Mouse (Mus musculus) C2C12 (cell line): ENCODE measurements around the gene Clec12a. TPM values are rescaled to one million over a fixed set of nuclear protein-coding genes. Genes with fewer than 3 reads are reported as not detected.
A peak's percentile ranks its signal among the peaks of the same experiment; 100 is the strongest.

ENCODE experiments used
- H3K27me3 ChIP-seq: one replicate; pipeline ENCODE4 v1.6.1; 2011; ENCODE audit not compliant: control insufficient read depth, insufficient read depth, insufficient read length
- H3K36me3 ChIP-seq: one replicate; pipeline ENCODE4 v1.6.1; 2011; ENCODE audit not compliant: control insufficient read depth, insufficient read depth
- H3K4me3 ChIP-seq: one replicate; pipeline ENCODE4 v1.5.1; 2011; ENCODE audit warnings: mild to moderate bottlenecking, control low read depth; ENCODE audit not compliant: poor library complexity, insufficient read depth, severe bottlenecking
- H3K79me2 ChIP-seq: one replicate; pipeline ENCODE4 v1.6.1; 2011; ENCODE audit not compliant: control insufficient read depth, insufficient read depth
- H3K79me3 ChIP-seq: one replicate; pipeline ENCODE4 v1.6.1; 2011; ENCODE audit warnings: low read depth, control low read depth
- H3ac ChIP-seq: one replicate; pipeline ENCODE3; 2011; ENCODE audit warnings: low read depth; ENCODE audit not compliant: control insufficient read depth, insufficient read length
- CEBPB ChIP-seq: IDR thresholded peaks from one replicate; pipeline ENCODE4 v1.6.1; 2011; ENCODE audit warnings: low read depth, mild to moderate bottlenecking, control low read depth, moderate library complexity
- CTCF ChIP-seq: IDR thresholded peaks from one replicate; pipeline ENCODE4 v1.5.1; 2011; ENCODE audit not compliant: control insufficient read depth, insufficient read depth, insufficient read length
- FOSL1 ChIP-seq: IDR thresholded peaks from one replicate; pipeline ENCODE4 v1.8.0; 2011; ENCODE audit warnings: mild to moderate bottlenecking, low read length; ENCODE audit not compliant: poor library complexity, insufficient read depth, severe bottlenecking
- MAX ChIP-seq: IDR thresholded peaks from one replicate; pipeline ENCODE4 v1.6.1; 2011; ENCODE audit warnings: mild to moderate bottlenecking, control low read depth
- MYOD1 ChIP-seq: IDR thresholded peaks from one replicate; pipeline ENCODE4 v1.6.1; 2011; ENCODE audit warnings: low read depth; ENCODE audit not compliant: control insufficient read depth, insufficient read length
- MYOG ChIP-seq: IDR thresholded peaks from one replicate; pipeline ENCODE4 v1.6.1; 2011; ENCODE audit not compliant: control insufficient read depth, insufficient read length; ENCODE audit errors: extremely low read depth
- USF1 ChIP-seq: IDR thresholded peaks from one replicate; pipeline ENCODE4 v1.6.1; 2011; ENCODE audit warnings: low read depth, mild to moderate bottlenecking, control low read depth, moderate library complexity
- polyA plus RNA-seq: library from polyadenylated mRNA; unstranded; fragments of >200 nt; fragmentation: generic; extraction: Trizol; gene quantifications from one replicate; pipeline ENCODE4 v1.2.1, GENCODE M21; 2012; ENCODE audit warnings: missing spikeins

Clec12a gene
- polyA plus RNA-seq, 1 experiment = not detected

- no peaks in the 10 kb centered on the region for H3K36me3 ChIP-seq
- no peaks in the 10 kb centered on the region for H3K79me3 ChIP-seq
- no peaks in the 10 kb centered on the region for H3K79me2 ChIP-seq
- TF ChIP-seq MYOD1 (no peak), CTCF (no peak), USF1 (no peak), CEBPB (no peak), MYOG (no peak), FOSL1 (no peak), MAX (no peak)
- H3K27me3 ChIP-seq = no peaks in the 10 kb centered on the region
- H3K4me3 ChIP-seq = no peak overlapping the region
- H3ac ChIP-seq = no peak overlapping the region
Observed at GRCm38 (mm10) chr6:129359515-129359914, 17.0 kb downstream of the Clec12a start.

DNA sequence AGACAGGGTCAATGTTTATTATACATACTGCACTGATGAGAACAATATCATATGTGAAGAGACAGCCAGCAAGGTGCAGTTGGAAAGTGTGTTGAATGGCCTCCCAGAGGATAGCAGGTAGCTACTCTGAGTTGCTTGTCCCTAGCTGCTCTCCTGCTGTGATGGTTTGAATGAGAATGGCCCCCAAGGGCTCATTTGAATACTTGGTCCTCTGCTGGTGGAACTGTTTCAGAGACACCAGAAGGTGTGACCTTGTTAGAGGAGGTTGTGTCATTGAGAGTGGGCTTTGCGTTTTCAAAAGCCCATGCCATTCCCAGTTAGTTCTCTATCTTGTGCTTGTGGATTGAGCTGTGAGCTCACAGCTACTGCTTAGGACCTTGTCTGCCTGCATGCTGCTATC lies 21.5 kb downstream of the Clec12a start:
- no peak for TF ChIP-seq MAX
- no peak for TF ChIP-seq CEBPB
- no peak for TF ChIP-seq MYOD1
- TF ChIP-seq FOSL1 = no peak
- TF ChIP-seq CTCF = no peak
- TF ChIP-seq MYOG = no peak
- TF ChIP-seq USF1 = no peak

DNA sequence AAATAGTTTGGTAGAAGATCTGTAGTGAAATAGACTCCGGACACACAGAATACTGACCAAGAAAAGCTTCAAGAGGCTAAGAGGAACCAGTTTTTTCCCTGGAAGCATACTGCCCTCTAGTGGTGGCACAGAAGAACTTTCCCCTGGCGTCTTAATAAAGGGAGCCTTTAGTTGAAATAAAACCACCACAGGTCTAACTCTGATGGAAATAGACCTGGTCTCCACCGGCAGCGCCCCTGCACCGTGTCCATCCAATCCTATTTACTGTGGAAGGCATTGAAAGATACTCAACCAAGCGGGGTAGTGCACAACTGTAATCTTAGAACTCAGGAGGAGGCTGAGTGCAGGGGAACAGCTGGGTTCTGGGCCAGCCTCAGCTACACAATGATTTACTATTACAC lies 23.5 kb downstream of the Clec12a start:
- TF ChIP-seq CEBPB (no peak), MAX (no peak), FOSL1 (no peak), MYOD1 (no peak), USF1 (no peak), MYOG (no peak), CTCF (peak; percentile 19)
- Histone ChIP-seq H3ac (no peak overlapping the region), H3K27me3 (no peaks in the 10 kb centered on the region), H3K36me3 (no peaks in the 10 kb centered on the region), H3K79me2 (no peaks in the 10 kb centered on the region), H3K4me3 (no peak overlapping the region), H3K79me3 (no peaks in the 10 kb centered on the region)

More for the DNA sequence above, 21.5 kb downstream of the Clec12a start:
- Histone ChIP-seq H3K27me3 (no peaks in the 10 kb centered on the region), H3ac (no peak overlapping the region), H3K79me2 (no peaks in the 10 kb centered on the region), H3K4me3 (no peak overlapping the region), H3K79me3 (no peaks in the 10 kb centered on the region), H3K36me3 (no peaks in the 10 kb centered on the region)

- Histone ChIP-seq H3K4me3 (no peak overlapping the region), H3K36me3 (no peaks in the 10 kb centered on the region)
Observed at GRCm38 (mm10) chr6:129369374-129370132, 27.1 kb downstream of the Clec12a start.

DNA sequence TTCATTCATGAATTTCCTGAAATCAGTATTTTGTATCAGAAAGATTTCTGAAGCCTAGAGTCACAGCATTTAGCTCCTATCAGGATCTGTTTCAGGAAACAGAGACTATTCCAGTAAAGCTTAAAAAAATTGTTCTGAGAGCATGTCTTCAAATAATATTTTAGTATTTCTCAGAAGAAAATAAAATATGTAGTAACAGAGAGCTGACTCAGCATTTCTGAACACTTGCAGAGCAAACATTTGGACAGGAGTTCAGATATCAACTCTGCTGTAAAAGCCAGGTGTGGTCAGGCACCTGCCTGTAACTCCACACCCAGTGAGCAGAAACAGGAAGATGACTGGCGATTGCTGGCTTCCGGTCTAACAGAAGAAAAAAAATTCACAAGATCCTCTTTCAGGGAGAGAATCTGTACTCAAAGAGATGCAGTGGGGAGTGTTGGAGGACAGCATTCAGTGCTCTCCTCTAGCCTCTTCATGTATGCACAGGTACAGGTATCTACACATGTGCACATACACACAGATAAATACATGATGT lies 32.5 kb downstream of the Clec12a start:
- Histone ChIP-seq H3K27me3 (no peaks in the 10 kb centered on the region), H3K4me3 (no peak overlapping the region), H3K36me3 (no peaks in the 10 kb centered on the region), H3K79me2 (no peaks in the 10 kb centered on the region), H3ac (no peak overlapping the region), H3K79me3 (no peaks in the 10 kb centered on the region)
- TF ChIP-seq CEBPB (no peak), CTCF (no peak), MYOD1 (no peak), MAX (no peak), MYOG (no peak), FOSL1 (no peak), USF1 (no peak)

More at GRCm38 (mm10) chr6:129369374-129370132, 27.1 kb downstream of the Clec12a start:
- Histone ChIP-seq H3ac (no peak overlapping the region), H3K79me2 (no peaks in the 10 kb centered on the region), H3K27me3 (no peaks in the 10 kb centered on the region), H3K79me3 (no peaks in the 10 kb centered on the region)
- TF ChIP-seq MYOD1 = no peak
- no peak for TF ChIP-seq USF1
- TF ChIP-seq MAX = no peak
- no peak for TF ChIP-seq CTCF
- TF ChIP-seq MYOG = no peak
- no peak for TF ChIP-seq FOSL1
- TF ChIP-seq CEBPB = no peak
